Mouse (Mus musculus) thymus, adult 2 months (tissue): ENCODE measurements around the gene Adap1.

Experiments used
- CTCF ChIP-seq: fragments of 200-500 bp; IDR thresholded peaks from 2 replicates; pipeline ENCODE4 v1.5.1; 2012; ENCODE audit warnings: mild to moderate bottlenecking, control low read depth, low read length, moderate library complexity, borderline replicate concordance; ENCODE audit not compliant: control insufficient read depth, poor library complexity, insufficient read depth; ENCODE audit errors: extremely low read depth
- POLR2A ChIP-seq: fragments of 200-500 bp; IDR thresholded peaks from 2 replicates; pipeline ENCODE4 v1.6.1; 2012; ENCODE audit warnings: mild to moderate bottlenecking, low read length, control low read depth, moderate library complexity; ENCODE audit not compliant: control insufficient read depth, poor library complexity, insufficient read depth; ENCODE audit errors: extremely low read depth

DNA sequence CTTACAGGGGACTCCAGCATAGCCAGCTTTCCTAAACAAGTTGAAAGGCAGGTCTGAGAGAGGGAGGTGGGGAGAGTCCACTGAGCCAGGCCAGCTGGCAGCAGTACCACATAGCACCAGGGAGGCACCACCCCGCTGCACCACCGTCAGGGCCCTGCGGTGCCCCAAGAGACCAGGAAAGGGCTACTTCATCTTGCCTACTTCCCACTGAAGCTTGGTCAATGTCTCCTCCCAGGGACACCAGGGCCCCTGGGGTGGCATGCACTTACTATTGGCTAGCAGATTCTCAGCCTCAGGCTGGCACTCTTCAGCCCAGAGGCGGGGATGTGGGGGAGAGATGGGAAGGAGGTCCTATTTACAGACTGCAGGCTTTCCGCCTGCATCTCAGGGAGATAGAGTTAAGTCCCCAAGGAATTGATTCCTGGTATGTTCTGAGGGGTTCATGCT lies 1.4 kb downstream of the Adap1 start:
- TF ChIP-seq CTCF (no peak), POLR2A (no peak)
